Mouse (Mus musculus) CH12.LX (cell line): Measurements from ENCODE around the gene Gm20388.

Source experiments
- CHD1 ChIP-seq: IDR thresholded peaks from 2 replicates; pipeline ENCODE4 v1.6.1; 2012; ENCODE audit warnings: low read depth, low read length, improper control_type of control experiment, inconsistent platforms
- CTCF ChIP-seq, 2 experiments: IDR thresholded peaks in 1 of 2; conservative IDR thresholded peaks in 1 of 2; 2 replicates each; pipeline ENCODE4 v1.5.1; 2011 to 2012; ENCODE audit warnings: low read depth in 2 of 2, low read length in 2 of 2, improper control_type of control experiment in 1 of 2, inconsistent platforms in 1 of 2, mild to moderate bottlenecking in 1 of 2, moderate library complexity in 1 of 2
- EP300 ChIP-seq: IDR thresholded peaks from 2 replicates; pipeline ENCODE4 v1.6.1; 2011; ENCODE audit warnings: low read length, improper control_type of control experiment
- JUN ChIP-seq: IDR thresholded peaks from 2 replicates; pipeline ENCODE4 v1.6.1; 2011; ENCODE audit warnings: low read depth, mild to moderate bottlenecking, low read length, improper control_type of control experiment, moderate library complexity; ENCODE audit not compliant: insufficient read depth
- JUND ChIP-seq: conservative IDR thresholded peaks from 2 replicates; pipeline ENCODE4 v1.6.1; 2011; ENCODE audit warnings: low read depth, low read length, improper control_type of control experiment
- MAX ChIP-seq: IDR thresholded peaks from 2 replicates; pipeline ENCODE4 v1.6.1; 2011; ENCODE audit warnings: low read length, improper control_type of control experiment
- POLR2AphosphoS2 ChIP-seq: IDR thresholded peaks from 2 replicates; pipeline ENCODE4 v1.6.1; 2011; ENCODE audit warnings: low read depth, low read length, improper control_type of control experiment

DNA sequence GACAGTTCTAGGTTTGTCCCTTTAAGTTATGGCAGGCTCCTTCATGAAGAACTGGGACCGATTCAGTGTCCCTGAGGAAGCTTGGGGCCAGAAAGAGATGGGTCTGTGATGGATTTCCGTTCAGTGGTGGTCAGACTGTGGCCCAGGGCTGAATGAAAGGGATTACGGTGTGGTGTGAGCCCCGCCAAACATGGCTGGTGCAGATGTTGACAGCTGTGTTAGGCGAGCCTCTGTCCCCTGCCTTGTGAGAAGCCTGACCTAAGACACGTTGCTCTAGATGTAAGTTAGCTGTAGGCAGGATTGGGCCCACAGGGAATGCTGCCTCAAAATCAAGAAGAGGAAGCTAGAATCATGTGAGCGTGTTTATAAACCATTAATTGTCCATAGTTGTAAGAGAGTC is 826.5 kb downstream of the Gm20388 start:
- TF ChIP-seq CHD1: no peak
- TF ChIP-seq EP300: no peak
- TF ChIP-seq CTCF (conservative IDR thresholded peaks at IDR 0.05 in 1 of 2, IDR thresholded peaks at IDR 0.05 in 1 of 2; ENCODE audit: low read depth in 2 of 2, low read length in 2 of 2): no peak
- no peak for TF ChIP-seq POLR2AphosphoS2
- no peak for TF ChIP-seq JUND
- TF ChIP-seq MAX: no peak
- TF ChIP-seq JUN: no peak
